Mouse (Mus musculus): ENCODE results near the gene Sox5.

Gene Sox5

GRCm38 (mm10) chr6:144659115-144660108 lies 122.4 kb downstream of the Sox5 start:
- no peak for DNase-seq (ENCODE audit: low read depth, low spot score)

DNA sequence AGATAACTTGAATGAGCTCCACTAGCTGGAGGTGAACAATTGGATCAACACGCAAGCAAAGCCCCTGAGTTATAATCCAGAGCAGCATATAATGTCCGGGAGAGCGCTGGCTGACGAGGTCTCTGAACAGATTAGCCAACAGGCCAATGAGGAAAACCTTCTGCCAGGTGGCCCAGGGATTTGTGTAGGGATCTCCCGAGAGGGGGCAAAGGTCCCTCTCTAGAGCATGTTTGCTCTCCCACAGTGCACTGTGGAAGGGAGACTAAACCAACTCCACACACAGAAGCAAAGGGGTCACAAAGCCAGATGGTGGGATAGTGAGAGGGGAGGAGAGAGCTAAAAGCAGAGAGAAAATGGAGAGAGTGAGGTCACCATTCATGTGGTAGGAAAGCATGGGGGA lies 128.9 kb downstream of the Sox5 start:
- no peak for DNase-seq (ENCODE audit: low read depth, low spot score)

GRCm38 (mm10) chr6:144648896-144649295 lies 132.9 kb downstream of the Sox5 start:
- DNase-seq (ENCODE audit: low read depth, low spot score) = no peak

DNA sequence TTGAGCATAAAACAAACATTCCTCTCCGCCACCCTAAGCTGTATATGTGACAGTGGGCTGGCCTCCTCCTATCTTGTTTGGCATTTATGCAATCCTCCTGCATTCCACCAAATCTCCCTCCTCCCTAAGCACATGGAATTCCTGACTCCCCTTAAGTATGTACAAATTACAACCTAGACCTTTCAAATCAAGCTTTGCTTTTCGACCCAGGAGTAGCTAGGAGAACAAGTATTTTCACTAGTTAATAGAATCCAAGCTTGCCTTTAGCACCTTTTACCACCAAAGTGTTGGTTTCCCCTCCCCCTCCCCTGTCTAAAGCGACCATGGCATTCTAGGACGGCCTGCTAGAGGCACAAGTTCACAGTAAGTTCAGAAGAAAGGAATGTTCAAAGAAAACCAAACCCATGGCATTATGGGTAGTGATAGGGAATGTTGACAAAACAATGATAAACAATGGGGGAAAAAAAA lies 133.6 kb downstream of the Sox5 start:
- peak; percentile 8 for DNase-seq (ENCODE audit: low read depth, low spot score)

DNA sequence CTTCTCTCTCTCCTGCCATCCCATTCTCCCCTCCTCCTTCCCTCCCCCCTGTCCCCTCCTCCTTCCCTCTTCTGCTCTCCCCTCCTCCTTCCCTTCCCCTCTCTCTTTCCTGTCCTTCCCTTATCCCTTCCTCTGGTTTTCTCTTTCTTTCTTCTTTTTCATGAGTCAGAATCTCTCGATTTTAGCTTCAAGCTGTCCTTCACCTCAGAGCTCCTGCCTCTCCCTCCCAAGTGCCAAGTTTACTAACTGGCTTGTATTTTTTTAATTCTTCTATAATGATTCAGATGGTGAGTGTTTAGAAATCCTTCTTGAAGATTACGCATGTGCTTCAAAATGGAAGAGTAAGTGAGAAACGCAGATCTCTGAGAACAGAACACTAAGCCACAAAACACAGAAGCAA lies 135.4 kb downstream of the Sox5 start:
- no peak for DNase-seq (ENCODE audit: low read depth, low spot score)

DNA sequence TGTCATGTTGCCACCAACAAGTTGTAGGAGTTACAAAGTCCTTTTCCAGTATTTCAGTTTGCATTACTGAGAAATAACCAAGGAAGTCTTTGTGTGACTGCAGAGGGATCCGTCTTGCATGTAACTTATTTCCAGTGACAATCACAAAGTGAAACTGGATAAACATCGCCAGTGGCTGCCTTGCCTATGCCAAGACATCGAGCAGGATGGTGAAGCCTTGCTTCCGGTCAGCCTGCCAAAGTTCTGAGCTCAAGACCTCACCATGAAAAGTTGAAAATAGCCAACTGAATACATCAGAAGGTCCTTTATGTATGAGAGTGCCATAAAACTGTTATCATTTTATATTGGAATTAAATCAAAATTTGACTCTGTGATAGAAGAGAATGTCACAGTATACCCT lies 136.0 kb downstream of the Sox5 start:
- no peak for DNase-seq (ENCODE audit: low read depth, low spot score)

- DNase-seq (ENCODE audit: low read depth, low spot score) = peak; percentile 16
Observed at GRCm38 (mm10) chr6:144644711-144645110, 137.1 kb downstream of the Sox5 start.

GRCm38 (mm10) chr6:144643601-144644000 lies 138.2 kb downstream of the Sox5 start:
- DNase-seq (ENCODE audit: low read depth, low spot score) = no peak

DNA sequence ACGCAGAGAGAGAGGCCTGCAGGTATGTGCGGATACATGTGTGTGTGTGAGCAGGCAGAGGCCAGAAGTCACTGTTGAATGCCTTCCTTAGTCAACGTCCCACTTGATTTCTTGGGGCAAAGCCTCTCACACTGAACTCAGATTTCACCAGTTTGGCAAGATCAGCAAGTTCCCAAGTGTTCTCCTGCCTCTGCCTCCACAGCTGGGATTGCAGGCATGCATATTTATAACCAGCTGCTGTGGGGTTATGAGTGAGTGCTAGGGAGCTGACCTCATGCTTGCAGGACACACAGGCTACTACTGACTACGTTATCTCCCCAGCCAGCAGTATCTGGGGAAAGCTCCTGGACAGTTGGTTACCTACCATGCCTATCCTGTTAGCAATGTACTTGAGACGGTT lies 139.9 kb downstream of the Sox5 start:
- no peak for DNase-seq (ENCODE audit: low read depth, low spot score)

- no peak for DNase-seq (ENCODE audit: low read depth, low spot score)
Observed at GRCm38 (mm10) chr6:144640591-144640990, 141.2 kb downstream of the Sox5 start.

DNA sequence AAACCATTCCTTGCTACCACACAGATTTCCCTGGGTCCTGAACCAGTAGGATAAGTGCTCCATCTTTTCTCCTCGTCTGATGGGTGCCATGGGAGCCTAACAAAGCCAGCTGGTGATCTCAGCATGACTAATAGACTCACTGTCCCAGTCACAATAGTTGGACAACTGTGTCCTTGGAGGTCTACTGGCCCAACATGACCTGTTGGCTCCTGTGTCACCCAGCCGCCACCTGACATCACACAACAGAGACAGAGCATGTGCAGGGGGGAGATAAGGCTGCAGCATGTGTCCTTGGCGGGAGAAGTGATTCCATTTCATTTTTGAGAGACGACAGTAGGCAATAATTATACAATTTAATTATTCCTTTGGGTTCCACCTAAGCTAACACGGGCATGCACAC lies 143.2 kb downstream of the Sox5 start:
- no peak for DNase-seq (ENCODE audit: low read depth, low spot score)

DNA sequence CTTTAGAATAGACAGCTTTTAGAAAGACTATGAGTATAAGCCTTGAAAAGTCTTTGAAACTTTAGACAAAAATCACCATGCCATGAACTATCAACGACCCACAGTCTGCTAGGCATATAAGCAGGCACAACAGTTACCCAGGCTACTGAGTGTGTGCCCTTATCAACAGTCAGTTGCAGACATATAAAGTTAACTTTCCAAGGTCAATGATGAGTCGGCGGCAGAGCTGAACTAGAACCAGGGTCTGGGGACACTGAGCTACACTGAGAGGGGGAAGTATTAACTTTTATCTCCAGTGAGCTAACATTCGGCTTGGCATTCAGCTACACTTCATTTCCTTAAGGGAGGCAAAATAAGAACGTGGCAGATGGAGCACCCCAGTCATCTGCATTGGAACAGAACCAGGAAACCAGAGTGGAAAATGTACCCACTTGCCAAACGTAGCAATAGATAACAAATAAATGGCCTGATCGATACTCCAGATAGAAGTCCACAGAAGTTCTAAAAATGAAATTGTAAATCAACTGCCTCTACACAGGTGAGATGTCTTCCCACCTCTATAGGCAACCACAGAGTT lies 154.2 kb downstream of the Sox5 start:
- no peak for DNase-seq (ENCODE audit: low read depth, low spot score)

GRCm38 (mm10) chr6:144621089-144621769 lies 160.5 kb downstream of the Sox5 start:
- DNase-seq (ENCODE audit: low read depth, low spot score) = no peak

DNA sequence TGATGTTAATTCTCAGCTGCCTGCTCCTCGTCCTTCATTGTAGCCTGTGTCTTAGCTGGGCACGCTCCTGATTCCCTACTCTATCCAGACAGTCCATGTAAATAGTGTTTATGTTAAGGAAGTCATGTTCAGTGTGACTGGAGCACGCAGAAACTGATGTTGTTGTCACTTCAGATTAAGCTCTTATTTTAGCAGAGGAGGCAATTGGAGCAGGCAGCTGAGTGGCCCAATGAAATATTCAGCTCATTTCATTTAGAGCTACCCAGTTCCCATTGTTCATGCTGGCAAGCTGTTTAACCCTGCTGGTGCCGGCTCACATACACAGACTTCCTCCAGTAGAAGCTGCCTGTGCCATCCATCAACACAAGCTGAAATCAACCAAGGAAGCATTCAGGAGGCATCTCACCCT lies 170.4 kb downstream of the Sox5 start:
- no peak for DNase-seq (ENCODE audit: low read depth, low spot score)

GRCm38 (mm10) chr6:144610878-144611277 lies 170.9 kb downstream of the Sox5 start:
- no peak for DNase-seq (ENCODE audit: low read depth, low spot score)

DNA sequence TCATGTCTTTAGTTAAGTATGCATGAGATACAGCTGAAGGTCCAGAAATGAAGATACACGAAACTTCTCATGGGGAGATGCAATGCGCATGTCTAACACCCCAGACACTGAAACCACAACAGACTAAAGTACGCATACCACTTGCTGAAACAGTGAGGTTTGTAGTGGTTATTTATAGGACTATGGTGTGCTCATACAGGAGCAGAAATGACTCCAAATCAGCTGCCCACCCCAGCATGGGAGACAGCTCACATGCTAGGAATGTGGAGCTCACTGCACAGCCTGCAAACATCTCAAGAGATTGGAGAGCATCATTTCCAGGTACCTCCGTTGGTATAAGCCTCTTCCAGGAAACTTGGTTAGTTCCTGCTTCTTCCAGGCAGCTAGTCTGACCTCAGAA lies 178.9 kb downstream of the Sox5 start:
- no peak for DNase-seq (ENCODE audit: low read depth, low spot score)

DNA sequence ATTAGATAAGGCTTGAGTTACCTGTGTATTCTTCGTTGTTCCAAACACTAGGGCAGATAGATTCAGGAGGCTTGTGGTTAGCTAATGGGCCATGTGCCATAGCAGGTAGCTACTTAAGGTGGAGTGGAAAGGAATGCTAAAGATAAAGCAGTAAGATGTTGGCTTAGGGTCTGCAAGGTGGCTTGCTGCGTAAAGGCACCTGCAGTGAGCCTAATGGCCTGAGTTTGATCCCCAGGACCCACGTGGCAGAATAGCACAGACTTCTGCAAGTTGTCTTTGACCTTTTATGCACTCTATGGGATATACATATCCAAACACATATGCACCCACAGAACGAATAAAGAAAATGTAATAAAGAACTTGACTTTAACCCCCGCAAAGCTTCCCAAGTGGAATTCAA lies 181.4 kb downstream of the Sox5 start:
- DNase-seq (ENCODE audit: low read depth, low spot score) = no peak

DNA sequence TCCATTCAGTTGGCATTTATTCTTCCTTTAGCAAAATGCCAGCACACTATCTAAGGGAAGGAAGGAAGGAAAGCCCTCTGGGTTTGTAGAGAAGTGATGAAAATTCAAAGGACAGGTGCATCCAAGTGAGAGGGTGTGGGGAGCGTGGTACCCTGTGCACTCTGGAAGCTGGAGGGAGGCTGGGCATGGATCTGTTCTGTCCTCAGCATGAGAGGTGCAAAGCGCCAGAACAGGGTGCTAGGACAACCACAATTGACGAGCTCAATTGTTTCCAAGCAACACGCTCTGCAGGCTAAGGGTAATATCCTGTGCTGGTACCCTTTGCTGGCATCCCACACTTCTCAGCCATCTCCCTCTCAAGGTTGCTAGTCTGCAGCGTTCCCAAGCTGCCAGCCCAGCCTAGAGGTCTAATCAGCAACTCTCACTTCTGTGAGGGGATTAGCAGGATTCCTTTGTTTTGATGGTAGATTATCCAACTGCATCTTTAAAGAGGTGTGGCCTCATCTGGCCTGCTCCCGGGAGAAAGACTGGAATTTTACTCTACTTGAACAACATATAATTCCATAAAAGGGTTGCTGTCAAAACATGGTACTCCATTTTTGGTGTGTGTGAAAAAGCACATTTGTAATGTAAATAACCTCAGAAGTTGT lies 183.3 kb downstream of the Sox5 start:
- DNase-seq (ENCODE audit: low read depth, low spot score) = no peak

- DNase-seq (ENCODE audit: low read depth, low spot score) = no peak
Observed at GRCm38 (mm10) chr6:144596536-144597210, 185.1 kb downstream of the Sox5 start.

- no peak for DNase-seq (ENCODE audit: low read depth, low spot score)
Observed at GRCm38 (mm10) chr6:144584854-144585253, 196.9 kb downstream of the Sox5 start.
